Mouse (Mus musculus) ES-Bruce4 (cell line): ENCODE measurements at regions not wholly inside any gene's neighbourhood (a gene's known extent, or its start where the extent isn't known, plus 50 kb on each side); places are given as distances from the start of the nearest gene placed in this dataset.

Source experiments
- CTCF ChIP-seq: IDR thresholded peaks from one replicate; pipeline ENCODE4 v1.8.1; 2011; ENCODE audit warnings: low read depth, low read length
- EP300 ChIP-seq: IDR thresholded peaks from 2 replicates; pipeline ENCODE4 v1.6.1; 2011; ENCODE audit warnings: low read depth, low read length; ENCODE audit not compliant: insufficient read depth

DNA sequence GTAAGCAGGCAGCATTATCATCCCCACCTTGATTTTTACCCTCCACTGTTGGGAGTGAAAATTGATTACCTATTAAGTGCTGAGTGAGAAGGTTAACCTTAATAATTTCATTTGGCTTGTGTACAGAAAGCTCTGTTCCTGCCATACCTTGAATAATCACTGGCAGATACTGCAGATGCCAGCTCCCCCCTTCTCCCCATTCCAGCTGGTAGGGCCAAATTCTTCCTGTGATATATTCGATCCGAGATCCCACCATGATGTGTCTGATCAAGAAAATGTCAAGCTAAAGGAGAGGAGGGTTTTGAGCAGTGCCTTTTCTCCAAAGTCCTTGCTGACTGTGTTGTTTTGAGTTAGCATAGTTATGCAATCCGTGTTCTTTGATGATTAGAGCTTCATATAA is 280.6 kb downstream of the Galc start:
- no peak for TF ChIP-seq EP300
- TF ChIP-seq CTCF = no peak
